Mouse (Mus musculus): ENCODE results near the gene Rad51b. TPM values are rescaled to one million over a fixed set of nuclear protein-coding genes. Genes with fewer than 3 reads are reported as not detected.
A peak's percentile ranks its signal among the peaks of the same experiment; 100 is the strongest.

Rad51b gene
- polyA plus RNA-seq, 1 experiment from 2014 or later = 7.8 TPM

DNA sequence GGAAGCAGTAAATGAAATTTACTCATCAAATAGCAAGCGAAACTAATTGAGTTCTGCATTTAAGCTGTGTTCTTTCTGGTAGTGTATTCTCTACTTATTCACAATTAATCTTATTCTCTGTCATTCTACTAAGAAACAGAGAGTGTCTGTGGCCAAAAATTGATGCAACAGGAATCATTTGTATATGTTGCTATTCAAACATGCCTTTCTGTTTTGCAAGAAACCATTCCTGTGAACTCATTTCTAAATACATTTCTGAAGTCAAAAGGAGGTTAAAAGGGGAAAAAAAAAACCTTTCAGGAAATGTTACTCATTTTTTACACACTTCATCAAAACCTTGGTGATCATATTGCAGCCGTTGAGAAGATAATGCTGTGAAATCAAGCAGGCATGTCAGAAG, 96.6 kb downstream of the Rad51b start:
- Histone ChIP-seq H3K27me3 (ENCODE audit: control insufficient read depth, insufficient read depth, low read length) (no peaks in the 10 kb centered on the region), H3K27ac (ENCODE audit: low read length) (peak overlapping the region; percentile 64), H3K9ac (ENCODE audit: low read length) (no peak overlapping the region), H3K36me3 (ENCODE audit: control insufficient read depth, insufficient read depth, low read length) (no peaks in the 10 kb centered on the region), H3K4me3 (replicated peaks; ENCODE audit: low read length) (no peak overlapping the region), H3K4me2 (ENCODE audit: low read depth, low read length) (no peak overlapping the region), H3K4me1 (ENCODE audit: control insufficient read depth, insufficient read depth, low read length) (peaks cover 3% of the 10 kb centered on the region; the same call in 1 of the 2 replicates), H3K9me3 (replicated peaks; ENCODE audit: control insufficient read depth, low read length) (no peaks in the 10 kb centered on the region)
- WGBS = 41% methylated on average over 2 of the region's 2 CpGs
- ATAC-seq (ENCODE audit: insufficient read depth, low FRiP score) = no peak

GRCm38 (mm10) chr12:79403992-79404391, 106.9 kb downstream of the Rad51b start:
- H3K4me3 ChIP-seq (replicated peaks; ENCODE audit: low read length) = no peak overlapping the region
- H3K27me3 ChIP-seq (ENCODE audit: control insufficient read depth, insufficient read depth, low read length) = no peaks in the 10 kb centered on the region
- no peak overlapping the region for H3K4me2 ChIP-seq (ENCODE audit: low read depth, low read length)
- H3K9ac ChIP-seq (ENCODE audit: low read length) = no peak overlapping the region
- H3K9me3 ChIP-seq (replicated peaks; ENCODE audit: control insufficient read depth, low read length) = no peaks in the 10 kb centered on the region
- no peaks in the 10 kb centered on the region for H3K36me3 ChIP-seq (ENCODE audit: control insufficient read depth, insufficient read depth, low read length)
- H3K4me1 ChIP-seq (ENCODE audit: control insufficient read depth, insufficient read depth, low read length) = no peaks in the 10 kb centered on the region; the same call in 1 of the 2 replicates
- no peak for ATAC-seq (ENCODE audit: insufficient read depth, low FRiP score)
- 63% methylated on average over 3 of the region's 3 CpGs for WGBS
- H3K27ac ChIP-seq (ENCODE audit: low read length) = no peak overlapping the region

GRCm38 (mm10) chr12:79404494-79404893, 107.4 kb downstream of the Rad51b start:
- 21% methylated on average over 1 of the region's 1 CpGs for WGBS
- Histone ChIP-seq H3K4me3 (replicated peaks; ENCODE audit: low read length) (no peak overlapping the region), H3K4me1 (ENCODE audit: control insufficient read depth, insufficient read depth, low read length) (no peaks in the 10 kb centered on the region; the same call in 1 of the 2 replicates), H3K9ac (ENCODE audit: low read length) (no peak overlapping the region), H3K4me2 (ENCODE audit: low read depth, low read length) (no peak overlapping the region), H3K27ac (ENCODE audit: low read length) (no peak overlapping the region), H3K9me3 (replicated peaks; ENCODE audit: control insufficient read depth, low read length) (no peaks in the 10 kb centered on the region), H3K36me3 (ENCODE audit: control insufficient read depth, insufficient read depth, low read length) (no peaks in the 10 kb centered on the region), H3K27me3 (ENCODE audit: control insufficient read depth, insufficient read depth, low read length) (no peaks in the 10 kb centered on the region)
- no peak for ATAC-seq (ENCODE audit: insufficient read depth, low FRiP score)

- no peaks in the 10 kb centered on the region for H3K9me3 ChIP-seq (replicated peaks; ENCODE audit: control insufficient read depth, low read length)
- H3K4me2 ChIP-seq (ENCODE audit: low read depth, low read length) = no peak overlapping the region
- no peaks in the 10 kb centered on the region; the same call in 1 of the 2 replicates for H3K4me1 ChIP-seq (ENCODE audit: control insufficient read depth, insufficient read depth, low read length)
- no peak overlapping the region for H3K9ac ChIP-seq (ENCODE audit: low read length)
- H3K27ac ChIP-seq (ENCODE audit: low read length) = peak overlapping the region; percentile 72; the same call in 1 of the 2 replicates
- no peak overlapping the region for H3K4me3 ChIP-seq (replicated peaks; ENCODE audit: low read length)
- ATAC-seq (ENCODE audit: insufficient read depth, low FRiP score) = no peak
- no peaks in the 10 kb centered on the region for H3K36me3 ChIP-seq (ENCODE audit: control insufficient read depth, insufficient read depth, low read length)
- 59% methylated on average over 2 of the region's 2 CpGs for WGBS
- H3K27me3 ChIP-seq (ENCODE audit: control insufficient read depth, insufficient read depth, low read length) = no peaks in the 10 kb centered on the region
Measured at GRCm38 (mm10) chr12:79408677-79409076, 111.6 kb downstream of the Rad51b start.

DNA sequence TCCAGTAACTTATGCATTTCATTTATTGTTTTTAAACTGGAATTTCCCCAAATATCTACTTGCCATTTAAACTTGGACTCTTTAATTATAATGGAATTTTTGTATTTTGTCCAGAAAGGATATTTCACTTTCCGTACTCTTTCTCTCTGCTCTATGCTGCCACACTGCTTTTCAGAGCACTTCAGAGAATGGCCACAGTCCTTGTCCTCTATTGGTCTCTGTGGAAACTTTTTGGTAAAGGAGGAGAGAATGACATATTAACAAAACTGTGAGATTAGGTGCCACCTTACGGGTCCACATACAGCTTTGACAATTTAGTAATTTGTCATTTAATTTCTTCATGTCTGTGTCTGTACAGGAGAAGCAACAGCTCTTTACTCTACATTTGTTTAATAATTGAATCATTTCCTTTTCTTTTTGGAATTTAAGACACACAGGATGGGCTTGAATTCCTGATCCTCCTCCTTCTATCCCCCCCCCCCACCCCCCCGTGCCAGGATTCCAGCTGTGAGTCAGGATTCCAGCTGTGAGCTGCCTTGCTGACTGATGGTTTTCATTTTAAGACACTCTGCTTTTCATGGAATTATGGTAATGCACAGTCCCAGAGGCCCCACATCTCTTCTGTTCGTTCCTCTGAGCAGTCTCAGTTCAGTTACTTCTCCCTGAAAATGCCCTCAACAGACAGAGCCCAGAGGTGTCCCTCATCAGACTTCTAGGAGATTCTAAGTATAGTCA, 112.2 kb downstream of the Rad51b start:
- Histone ChIP-seq H3K4me3 (replicated peaks; ENCODE audit: low read length) (no peak overlapping the region), H3K36me3 (ENCODE audit: control insufficient read depth, insufficient read depth, low read length) (no peaks in the 10 kb centered on the region), H3K9ac (ENCODE audit: low read length) (no peak overlapping the region), H3K27me3 (ENCODE audit: control insufficient read depth, insufficient read depth, low read length) (no peaks in the 10 kb centered on the region), H3K9me3 (replicated peaks; ENCODE audit: control insufficient read depth, low read length) (no peaks in the 10 kb centered on the region), H3K4me1 (ENCODE audit: control insufficient read depth, insufficient read depth, low read length) (no peaks in the 10 kb centered on the region; the same call in 1 of the 2 replicates), H3K4me2 (ENCODE audit: low read depth, low read length) (no peak overlapping the region), H3K27ac (ENCODE audit: low read length) (peak overlapping the region; percentile 79)
- WGBS = 34% methylated on average over 4 of the region's 4 CpGs
- peak; percentile 40; the same call in 1 of the 2 replicates for ATAC-seq (ENCODE audit: insufficient read depth, low FRiP score)

DNA sequence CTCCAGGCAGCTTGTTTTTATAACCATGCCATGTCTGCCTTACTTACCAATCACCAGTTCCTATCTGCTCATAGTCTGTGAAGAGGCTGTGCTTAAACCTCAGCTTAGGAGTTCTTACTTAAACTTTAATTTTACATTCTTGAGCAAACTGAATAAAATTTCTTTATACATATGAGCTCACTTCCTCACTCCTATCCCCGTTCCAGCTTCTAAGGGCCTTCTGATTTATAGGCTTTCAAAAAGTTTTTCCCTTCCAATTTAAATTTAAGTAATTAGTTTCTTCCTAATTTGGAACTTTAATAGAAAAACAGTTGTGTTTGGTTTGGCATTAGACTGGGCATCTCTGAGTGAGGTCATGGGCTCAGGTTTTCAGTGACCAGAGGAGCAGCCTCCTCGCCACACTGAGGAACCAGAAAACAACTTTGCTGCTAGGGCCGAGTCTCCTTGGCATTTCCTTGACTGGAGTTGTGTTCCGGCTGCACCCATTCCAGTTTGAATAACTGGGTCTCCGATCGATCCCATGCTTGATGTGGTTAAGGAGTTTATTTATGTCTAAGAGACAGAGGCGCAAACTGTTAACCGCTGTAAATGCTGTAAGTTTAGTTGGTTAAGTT, 115.9 kb downstream of the Rad51b start:
- no peak for ATAC-seq (ENCODE audit: insufficient read depth, low FRiP score)
- Histone ChIP-seq H3K36me3 (ENCODE audit: control insufficient read depth, insufficient read depth, low read length) (no peaks in the 10 kb centered on the region), H3K4me1 (ENCODE audit: control insufficient read depth, insufficient read depth, low read length) (no peaks in the 10 kb centered on the region; the same call in 1 of the 2 replicates), H3K4me2 (ENCODE audit: low read depth, low read length) (no peak overlapping the region), H3K9ac (ENCODE audit: low read length) (no peak overlapping the region), H3K27ac (ENCODE audit: low read length) (peak overlapping the region; percentile 8; the same call in 1 of the 2 replicates), H3K27me3 (ENCODE audit: control insufficient read depth, insufficient read depth, low read length) (no peaks in the 10 kb centered on the region), H3K9me3 (replicated peaks; ENCODE audit: control insufficient read depth, low read length) (no peaks in the 10 kb centered on the region), H3K4me3 (replicated peaks; ENCODE audit: low read length) (no peak overlapping the region)
- 70% methylated on average over 8 of the region's 8 CpGs for WGBS

DNA sequence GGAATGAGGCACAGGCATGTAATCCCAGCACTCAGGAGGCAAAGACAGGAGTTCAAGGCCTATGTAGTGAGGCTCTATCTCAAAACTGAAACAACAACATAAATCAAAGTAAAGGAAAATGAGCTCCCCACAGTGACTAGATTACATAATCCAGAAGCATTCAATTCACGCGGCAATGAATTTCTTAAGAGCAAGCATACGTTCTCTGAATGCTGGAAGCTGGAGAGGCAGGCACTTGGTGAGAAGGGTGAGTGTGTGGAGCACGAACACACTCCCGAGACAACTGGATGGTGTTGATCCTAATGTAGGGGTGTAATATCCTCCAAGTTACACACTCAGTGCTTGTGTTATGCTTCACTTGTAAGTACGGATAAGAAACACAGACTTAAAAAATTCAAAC, 120.3 kb downstream of the Rad51b start:
- WGBS = 49% methylated on average over 6 of the region's 6 CpGs
- ATAC-seq (ENCODE audit: insufficient read depth, low FRiP score) = no peak

GRCm38 (mm10) chr12:79420605-79421004, 123.5 kb downstream of the Rad51b start:
- WGBS = 23% methylated on average over 6 of the region's 6 CpGs
- H3K27ac ChIP-seq (ENCODE audit: low read length) = no peak overlapping the region
- no peak overlapping the region for H3K4me2 ChIP-seq (ENCODE audit: low read depth, low read length)
- ATAC-seq (ENCODE audit: insufficient read depth, low FRiP score) = no peak
- H3K27me3 ChIP-seq (ENCODE audit: control insufficient read depth, insufficient read depth, low read length) = no peaks in the 10 kb centered on the region
- H3K9ac ChIP-seq (ENCODE audit: low read length) = no peak overlapping the region
- no peaks in the 10 kb centered on the region for H3K9me3 ChIP-seq (replicated peaks; ENCODE audit: control insufficient read depth, low read length)
- no peaks in the 10 kb centered on the region for H3K36me3 ChIP-seq (ENCODE audit: control insufficient read depth, insufficient read depth, low read length)
- H3K4me3 ChIP-seq (replicated peaks; ENCODE audit: low read length) = no peak overlapping the region
- no peaks in the 10 kb centered on the region for H3K4me1 ChIP-seq (ENCODE audit: control insufficient read depth, insufficient read depth, low read length)

More for the DNA sequence above, 120.3 kb downstream of the Rad51b start:
- no peaks in the 10 kb centered on the region for H3K4me1 ChIP-seq (ENCODE audit: control insufficient read depth, insufficient read depth, low read length)
- H3K36me3 ChIP-seq (ENCODE audit: control insufficient read depth, insufficient read depth, low read length) = no peaks in the 10 kb centered on the region
- no peak overlapping the region for H3K9ac ChIP-seq (ENCODE audit: low read length)
- no peaks in the 10 kb centered on the region for H3K27me3 ChIP-seq (ENCODE audit: control insufficient read depth, insufficient read depth, low read length)
- H3K9me3 ChIP-seq (replicated peaks; ENCODE audit: control insufficient read depth, low read length) = no peaks in the 10 kb centered on the region
- H3K27ac ChIP-seq (ENCODE audit: low read length) = 0 out of 2 replicates have a peak overlapping the region, but pooled peaks have one; percentile 17
- no peak overlapping the region for H3K4me2 ChIP-seq (ENCODE audit: low read depth, low read length)
- H3K4me3 ChIP-seq (replicated peaks; ENCODE audit: low read length) = no peak overlapping the region

DNA sequence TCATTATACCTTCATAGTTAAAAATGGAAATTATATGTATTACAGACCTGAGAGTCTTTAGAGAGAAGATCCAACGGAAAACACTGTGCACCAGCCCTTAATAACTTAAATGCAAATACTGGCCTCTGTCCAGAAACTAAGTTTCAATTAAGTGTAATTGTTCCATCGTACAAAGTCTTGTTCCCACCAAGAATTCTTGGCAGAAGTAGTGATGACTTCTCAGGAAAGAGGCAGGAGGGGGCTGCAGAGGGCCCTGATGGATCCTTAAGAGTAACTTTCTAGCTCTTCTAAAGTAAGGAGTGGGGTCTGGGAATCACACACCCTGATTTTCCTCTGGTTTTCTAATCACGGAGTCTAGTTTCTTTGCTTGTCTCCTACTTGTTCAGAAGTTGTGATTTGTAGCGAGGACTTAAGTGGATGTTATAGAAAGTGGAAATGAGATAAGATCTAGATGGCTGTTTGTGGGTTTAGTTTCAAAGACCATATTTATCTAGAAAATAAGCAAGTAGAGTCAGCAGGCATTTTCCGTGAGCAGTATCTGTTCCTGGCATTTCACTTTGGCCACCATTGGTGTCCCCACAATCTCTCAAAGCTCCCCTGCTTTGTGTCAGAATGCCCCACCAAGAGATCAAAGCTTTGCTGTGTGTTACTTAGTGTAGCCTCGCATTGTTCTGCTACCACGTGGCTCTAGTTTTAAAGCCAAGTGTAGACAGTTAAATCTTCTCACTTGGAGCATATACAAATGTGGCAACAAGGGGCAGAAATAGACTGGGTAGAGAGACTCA, 132.6 kb downstream of the Rad51b start:
- H3K36me3 ChIP-seq (ENCODE audit: control insufficient read depth, insufficient read depth, low read length) = no peaks in the 10 kb centered on the region
- no peak overlapping the region for H3K4me3 ChIP-seq (replicated peaks; ENCODE audit: low read length)
- H3K27ac ChIP-seq (ENCODE audit: low read length) = peak overlapping the region; percentile 70
- peaks cover 14% of the 10 kb centered on the region for H3K4me1 ChIP-seq (ENCODE audit: control insufficient read depth, insufficient read depth, low read length)
- no peak for ATAC-seq (ENCODE audit: insufficient read depth, low FRiP score)
- H3K4me2 ChIP-seq (ENCODE audit: low read depth, low read length) = no peak overlapping the region
- WGBS = 46% methylated on average over 7 of the region's 7 CpGs
- no peak overlapping the region for H3K9ac ChIP-seq (ENCODE audit: low read length)
- no peaks in the 10 kb centered on the region for H3K9me3 ChIP-seq (replicated peaks; ENCODE audit: control insufficient read depth, low read length)
- no peaks in the 10 kb centered on the region for H3K27me3 ChIP-seq (ENCODE audit: control insufficient read depth, insufficient read depth, low read length)
